Mouse (Mus musculus) bone marrow, adult 2 months (tissue): ENCODE measurements around the gene Ubash3a.

Experiments used
- CTCF ChIP-seq: fragments of 200-500 bp; IDR thresholded peaks from 2 replicates; pipeline ENCODE4 v1.5.1; 2011; ENCODE audit warnings: low read length, control low read depth; ENCODE audit not compliant: control insufficient read depth, insufficient read depth
- POLR2A ChIP-seq: fragments of 200-500 bp; IDR thresholded peaks from 2 replicates; pipeline ENCODE4 v1.6.1; 2011; ENCODE audit warnings: low read depth, mild to moderate bottlenecking, control low read depth, low read length, borderline replicate concordance; ENCODE audit not compliant: control insufficient read depth

DNA sequence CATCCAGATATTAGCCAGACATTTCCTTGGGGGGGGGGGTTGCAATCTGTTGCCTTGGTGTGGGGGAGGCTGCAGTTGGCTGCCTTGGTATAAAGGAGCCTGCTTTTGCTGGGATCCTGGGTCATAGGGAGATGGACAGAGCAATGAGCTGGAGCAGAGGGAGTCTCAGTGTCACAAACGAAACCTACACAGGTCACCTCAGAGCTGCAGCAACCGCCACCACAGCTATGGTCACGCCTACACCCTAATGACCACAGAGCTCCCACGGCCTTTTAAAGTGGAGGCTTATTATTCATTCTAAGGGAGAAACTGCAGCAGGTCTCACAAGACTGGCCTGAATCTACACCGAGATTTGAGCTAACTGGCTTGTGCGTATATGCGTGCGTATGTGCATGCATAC lies 15.8 kb upstream of the Ubash3a start:
- TF ChIP-seq CTCF = no peak
- TF ChIP-seq POLR2A = no peak
